Mouse (Mus musculus): ENCODE results near the gene Rer1. TPM values are rescaled to one million over a fixed set of nuclear protein-coding genes. Genes with fewer than 3 reads are reported as not detected.

Rer1 gene
- polyA plus RNA-seq, 1 experiment from 2014 or later: 297 TPM

- H3K36me3 ChIP-seq (ENCODE audit: control insufficient read depth, insufficient read depth): no peaks in the 10 kb centered on the region
- H3K4me2 ChIP-seq (replicated peaks; ENCODE audit: low read depth): no peak overlapping the region
- no peak for ATAC-seq
- H3K27me3 ChIP-seq (replicated peaks; ENCODE audit: control insufficient read depth, insufficient read depth, low read length): no peaks in the 10 kb centered on the region
- peaks cover 7% of the 10 kb centered on the region; the same call in 1 of the 2 replicates for H3K4me1 ChIP-seq (replicated peaks; ENCODE audit: control insufficient read depth, insufficient read depth, low read length)
- no peaks in the 10 kb centered on the region for H3K9me3 ChIP-seq (ENCODE audit: control insufficient read depth)
- no peak for TF ChIP-seq CTCF (IDR thresholded peaks at IDR 0.05; ENCODE audit: low read depth)
- 12% methylated on average over 16 of the region's 16 CpGs for WGBS
- H3K4me3 ChIP-seq (ENCODE audit: low read depth, low read length): no peak overlapping the region
- no peak overlapping the region for H3K9ac ChIP-seq (ENCODE audit: low read depth, low read length)
- H3K27ac ChIP-seq (ENCODE audit: low read depth, low read length): peak overlapping the region; percentile 24; the same call in 1 of the 2 replicates
Observed at GRCm38 (mm10) chr4:155122444-155123040, 36.4 kb upstream of the Rer1 start.

GRCm38 (mm10) chr4:155121915-155122443, 35.8 kb upstream of the Rer1 start:
- ATAC-seq: no peak
- TF ChIP-seq CTCF (IDR thresholded peaks at IDR 0.05; ENCODE audit: low read depth): no peak
- H3K27me3 ChIP-seq (replicated peaks; ENCODE audit: control insufficient read depth, insufficient read depth, low read length): no peaks in the 10 kb centered on the region
- no peak overlapping the region for H3K4me3 ChIP-seq (ENCODE audit: low read depth, low read length)
- H3K9ac ChIP-seq (ENCODE audit: low read depth, low read length): no peak overlapping the region
- peaks cover 7% of the 10 kb centered on the region; the same call in 1 of the 2 replicates for H3K4me1 ChIP-seq (replicated peaks; ENCODE audit: control insufficient read depth, insufficient read depth, low read length)
- no peaks in the 10 kb centered on the region for H3K9me3 ChIP-seq (ENCODE audit: control insufficient read depth)
- WGBS: 58% methylated on average over 6 of the region's 6 CpGs
- H3K27ac ChIP-seq (ENCODE audit: low read depth, low read length): peak overlapping the region; percentile 79; the same call in 1 of the 2 replicates
- H3K36me3 ChIP-seq (ENCODE audit: control insufficient read depth, insufficient read depth): no peaks in the 10 kb centered on the region
- no peak overlapping the region for H3K4me2 ChIP-seq (replicated peaks; ENCODE audit: low read depth)

- Histone ChIP-seq H3K4me2 (replicated peaks; ENCODE audit: low read depth) (peak overlapping the region; percentile 33; the same call in 1 of the 2 replicates), H3K4me1 (replicated peaks; ENCODE audit: control insufficient read depth, insufficient read depth, low read length) (peaks cover 7% of the 10 kb centered on the region; the same call in 1 of the 2 replicates), H3K9ac (ENCODE audit: low read depth, low read length) (no peak overlapping the region), H3K27me3 (replicated peaks; ENCODE audit: control insufficient read depth, insufficient read depth, low read length) (no peaks in the 10 kb centered on the region), H3K36me3 (ENCODE audit: control insufficient read depth, insufficient read depth) (no peaks in the 10 kb centered on the region), H3K9me3 (ENCODE audit: control insufficient read depth) (no peaks in the 10 kb centered on the region), H3K4me3 (ENCODE audit: low read depth, low read length) (no peak overlapping the region), H3K27ac (ENCODE audit: low read depth, low read length) (peak overlapping the region; percentile 79)
- TF ChIP-seq CTCF (IDR thresholded peaks at IDR 0.05; ENCODE audit: low read depth): no peak
- 34% methylated on average over 6 of the region's 6 CpGs for WGBS
- peak; percentile 29 for ATAC-seq
Observed at GRCm38 (mm10) chr4:155121222-155121621, 35.0 kb upstream of the Rer1 start.

- TF ChIP-seq CTCF (IDR thresholded peaks at IDR 0.05; ENCODE audit: low read depth): no peak
- peak overlapping the region; percentile 33; the same call in 1 of the 2 replicates for H3K4me2 ChIP-seq (replicated peaks; ENCODE audit: low read depth)
- WGBS: 36% methylated on average over 5 of the region's 5 CpGs
- no peaks in the 10 kb centered on the region for H3K27me3 ChIP-seq (replicated peaks; ENCODE audit: control insufficient read depth, insufficient read depth, low read length)
- peaks cover 7% of the 10 kb centered on the region; the same call in 1 of the 2 replicates for H3K4me1 ChIP-seq (replicated peaks; ENCODE audit: control insufficient read depth, insufficient read depth, low read length)
- no peak overlapping the region for H3K9ac ChIP-seq (ENCODE audit: low read depth, low read length)
- ATAC-seq: peak; percentile 93
- H3K36me3 ChIP-seq (ENCODE audit: control insufficient read depth, insufficient read depth): no peaks in the 10 kb centered on the region
- no peak overlapping the region for H3K4me3 ChIP-seq (ENCODE audit: low read depth, low read length)
- H3K9me3 ChIP-seq (ENCODE audit: control insufficient read depth): no peaks in the 10 kb centered on the region
- H3K27ac ChIP-seq (ENCODE audit: low read depth, low read length): peak overlapping the region; percentile 85
Observed at GRCm38 (mm10) chr4:155120583-155120982, 34.4 kb upstream of the Rer1 start.

GRCm38 (mm10) chr4:155120038-155120437, 33.9 kb upstream of the Rer1 start:
- TF ChIP-seq CTCF (IDR thresholded peaks at IDR 0.05; ENCODE audit: low read depth): peak; percentile 60
- Histone ChIP-seq H3K4me1 (replicated peaks; ENCODE audit: control insufficient read depth, insufficient read depth, low read length) (peaks cover 2% of the 10 kb centered on the region; the same call in 1 of the 2 replicates), H3K9me3 (ENCODE audit: control insufficient read depth) (no peaks in the 10 kb centered on the region), H3K36me3 (ENCODE audit: control insufficient read depth, insufficient read depth) (no peaks in the 10 kb centered on the region), H3K4me3 (ENCODE audit: low read depth, low read length) (no peak overlapping the region), H3K9ac (ENCODE audit: low read depth, low read length) (no peak overlapping the region), H3K27me3 (replicated peaks; ENCODE audit: control insufficient read depth, insufficient read depth, low read length) (no peaks in the 10 kb centered on the region), H3K27ac (ENCODE audit: low read depth, low read length) (peak overlapping the region; percentile 85), H3K4me2 (replicated peaks; ENCODE audit: low read depth) (no peak overlapping the region)
- peak; percentile 19 for ATAC-seq
- 56% methylated on average over 7 of the region's 7 CpGs for WGBS

GRCm38 (mm10) chr4:155118278-155118677, 32.1 kb upstream of the Rer1 start:
- H3K27ac ChIP-seq (ENCODE audit: low read depth, low read length): no peak overlapping the region
- H3K36me3 ChIP-seq (ENCODE audit: control insufficient read depth, insufficient read depth): no peaks in the 10 kb centered on the region
- no peak overlapping the region for H3K4me3 ChIP-seq (ENCODE audit: low read depth, low read length)
- WGBS: 72% methylated on average over 10 of the region's 10 CpGs
- no peak for TF ChIP-seq CTCF (IDR thresholded peaks at IDR 0.05; ENCODE audit: low read depth)
- ATAC-seq: no peak
- no peaks in the 10 kb centered on the region for H3K27me3 ChIP-seq (replicated peaks; ENCODE audit: control insufficient read depth, insufficient read depth, low read length)
- H3K4me1 ChIP-seq (replicated peaks; ENCODE audit: control insufficient read depth, insufficient read depth, low read length): peaks cover 4% of the 10 kb centered on the region; the same call in 1 of the 2 replicates
- no peaks in the 10 kb centered on the region for H3K9me3 ChIP-seq (ENCODE audit: control insufficient read depth)
- no peak overlapping the region for H3K4me2 ChIP-seq (replicated peaks; ENCODE audit: low read depth)
- H3K9ac ChIP-seq (ENCODE audit: low read depth, low read length): no peak overlapping the region

All from intestine, postnatal 0 days (tissue).